Mouse (Mus musculus) limb, embryonic 14.5 days (tissue): ENCODE data around the gene Htra3. TPM values are rescaled to one million over a fixed set of nuclear protein-coding genes. Genes with fewer than 3 reads are reported as not detected.

Source experiments
- ATAC-seq: fragments of 200-750 bp; cut with Nextera tagmentation; 2 replicates; pipeline ENCODE4 v1.8.0; 2017; ENCODE audit warnings: low read depth, moderate number of reproducible peaks, moderate TSS enrichment; ENCODE audit not compliant: low FRiP score
- DNase-seq: peaks from one replicate; pipeline ENCODE4 v3.0.0-alpha.2; 2015; ENCODE audit warnings: low spot score
- H3K27ac ChIP-seq: fragments of 300-500 bp; sonication (generic); replicated peaks from 2 replicates; pipeline ENCODE4 v1.5.1; 2014; ENCODE audit warnings: low read depth, mild to moderate bottlenecking, low read length, moderate library complexity, mixed read lengths
- H3K27me3 ChIP-seq: fragments of 300-500 bp; sonication (generic); 2 replicates; pipeline ENCODE4 v1.6.1; 2014; ENCODE audit warnings: low read length, mixed read lengths; ENCODE audit not compliant: control insufficient read depth, insufficient read depth
- H3K36me3 ChIP-seq: fragments of 300-500 bp; sonication (generic); 2 replicates; pipeline ENCODE4 v1.6.1; 2014; ENCODE audit warnings: mild to moderate bottlenecking, low read length, moderate library complexity, mixed read lengths; ENCODE audit not compliant: control insufficient read depth, insufficient read depth
- H3K4me1 ChIP-seq: fragments of 300-500 bp; sonication (generic); 2 replicates; pipeline ENCODE4 v1.6.1; 2014; ENCODE audit warnings: antibody characterized with exemption, low read length, mixed read lengths; ENCODE audit not compliant: control insufficient read depth, insufficient read depth
- H3K4me2 ChIP-seq: fragments of 300-500 bp; sonication (generic); replicated peaks from 2 replicates; pipeline ENCODE4 v1.6.1; 2014; ENCODE audit warnings: low read depth, mild to moderate bottlenecking, low read length, moderate library complexity; ENCODE audit not compliant: severe bottlenecking
- H3K4me3 ChIP-seq: fragments of 300-500 bp; sonication (generic); replicated peaks from 2 replicates; pipeline ENCODE4 v1.5.1; 2014; ENCODE audit warnings: low read length
- H3K9ac ChIP-seq: fragments of 300-500 bp; sonication (generic); 2 replicates; pipeline ENCODE4 v1.6.1; 2014; ENCODE audit warnings: mild to moderate bottlenecking, low read depth, low read length, moderate library complexity; ENCODE audit not compliant: severe bottlenecking
- H3K9me3 ChIP-seq: fragments of 300-500 bp; sonication (generic); 2 replicates; pipeline ENCODE4 v1.6.1; 2016; ENCODE audit warnings: low read length; ENCODE audit not compliant: control insufficient read depth
- POLR2A ChIP-seq: fragments of 200-500 bp; IDR thresholded peaks from 2 replicates; pipeline ENCODE4 v1.8.0; 2012; ENCODE audit warnings: inconsistent platforms, mild to moderate bottlenecking, moderate library complexity, borderline replicate concordance; ENCODE audit not compliant: insufficient read depth, insufficient read length; ENCODE audit errors: extremely low read depth
- WGBS: fragments of 180-500 bp; shearing (Covaris S2); extraction: QIAGEN DNeasy Blood & Tissue Kit; methylation state at CpG from one replicate; pipeline ENCODE4 v1.1.7; 2014; 5-methylcytosine and 5-hydroxymethylcytosine counted together
- polyA plus RNA-seq, 2 experiments: library from polyadenylated mRNA; depleted of rRNA in 1 of 2; stranded (reverse) in 1 of 2; unstranded in 1 of 2; fragments of >200 nt; fragmentation: Nextera tagmentation in 1 of 2; extraction: Ambion mirVana in 1 of 2; gene quantifications; 2 replicates each; pipeline versions ENCODE4 v1.2.1 to v1.2.3; 2012 to 2014

Gene Htra3
- polyA plus RNA-seq, 2 experiments: 48.8 to 59.2 TPM

DNA sequence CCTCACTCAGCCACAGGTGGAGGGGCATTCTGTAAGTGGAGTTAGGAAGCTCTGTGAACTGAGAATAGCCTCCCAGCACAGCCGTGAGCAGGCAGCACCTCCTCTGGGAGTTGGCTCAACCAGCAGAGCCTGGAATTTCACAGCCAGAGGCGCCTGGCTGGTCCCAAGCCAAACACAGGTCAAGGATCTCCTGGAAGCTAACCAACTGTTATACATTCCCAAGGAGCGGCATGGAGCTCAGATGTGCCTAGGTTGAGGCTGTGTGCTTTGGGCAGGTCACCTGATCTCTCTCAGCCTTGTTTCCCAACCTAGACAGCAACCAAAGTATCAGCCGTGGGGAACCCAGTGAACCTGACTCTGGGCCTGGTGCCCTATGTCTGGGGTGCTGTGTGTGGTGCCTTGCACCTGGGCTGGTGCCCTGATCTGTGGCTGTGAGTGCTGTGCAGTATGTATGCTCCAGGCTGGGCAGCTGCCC lies 5.5 kb downstream of the Htra3 start:
- Histone ChIP-seq H3K4me2 (no peak overlapping the region), H3K4me1 (peaks cover 55% of the 10 kb centered on the region), H3K9me3 (no peaks in the 10 kb centered on the region), H3K27ac (peak overlapping the region; percentile 61; the same call in 1 of the 2 replicates), H3K27me3 (peaks cover 19% of the 10 kb centered on the region; the same call in 1 of the 2 replicates), H3K9ac (no peak overlapping the region), H3K4me3 (no peak overlapping the region), H3K36me3 (no peaks in the 10 kb centered on the region)
- peak; percentile 31 for ATAC-seq
- no peak for TF ChIP-seq POLR2A
- peak; percentile 74 for DNase-seq
- whole genome bisulfite sequencing: 35% methylated on average over 4 of the region's 4 CpGs

DNA sequence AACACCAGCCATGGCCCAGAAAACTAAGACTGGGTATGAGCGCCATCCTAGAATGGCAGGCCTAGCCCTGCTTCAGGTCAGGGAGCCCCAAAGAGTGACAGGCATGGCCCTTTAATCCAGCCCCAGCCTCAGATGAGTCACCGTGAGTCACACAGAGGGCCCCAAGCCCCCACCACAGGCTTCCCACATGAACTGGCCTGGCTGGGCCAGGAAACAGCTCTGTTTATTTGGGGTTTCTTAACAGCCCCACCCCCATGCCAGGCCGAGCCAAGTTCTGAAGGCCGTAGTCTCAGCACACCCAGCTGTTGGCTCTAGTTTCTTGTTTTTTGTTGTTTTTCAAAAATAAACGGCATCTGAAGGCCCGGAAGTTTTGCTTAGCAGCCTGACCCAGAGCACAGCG lies 6.5 kb downstream of the Htra3 start:
- peak; percentile 65 for DNase-seq
- 43% methylated on average over 7 of the region's 7 CpGs for WGBS
- Histone ChIP-seq H3K27ac (peak overlapping the region; percentile 61), H3K4me1 (peaks cover 51% of the 10 kb centered on the region), H3K4me3 (no peak overlapping the region), H3K27me3 (0 out of 2 replicates have a peak, but pooled peaks cover 9% of the 10 kb centered on the region), H3K9ac (no peak overlapping the region), H3K4me2 (no peak overlapping the region), H3K9me3 (no peaks in the 10 kb centered on the region), H3K36me3 (no peaks in the 10 kb centered on the region)
- peak; percentile 48; the same call in 1 of the 2 replicates for ATAC-seq
- TF ChIP-seq POLR2A: no peak

DNA sequence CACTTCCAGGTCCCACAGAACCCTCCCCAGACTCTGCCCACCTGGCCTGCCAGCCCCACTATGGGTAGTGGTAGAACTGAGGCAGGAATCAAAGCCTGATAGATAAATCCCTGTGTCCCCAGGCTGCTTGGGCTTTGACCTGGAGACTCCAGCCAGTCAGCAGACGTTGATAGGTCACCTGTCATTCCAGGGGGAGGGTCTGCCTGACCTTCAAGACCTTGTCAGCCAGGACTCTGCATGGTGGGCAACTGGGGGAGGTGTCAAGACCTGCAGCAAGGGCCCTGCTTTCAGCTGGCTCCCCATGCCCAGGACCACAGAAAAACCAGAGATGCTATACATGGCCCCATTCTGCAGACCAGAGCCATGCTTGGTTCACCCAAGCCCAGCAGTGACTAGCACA lies 7.0 kb downstream of the Htra3 start:
- H3K4me1 ChIP-seq: peaks cover 51% of the 10 kb centered on the region
- no peak overlapping the region for H3K4me3 ChIP-seq
- TF ChIP-seq POLR2A: no peak
- 40% methylated on average over 1 of the region's 1 CpGs for WGBS
- no peak overlapping the region for H3K9ac ChIP-seq
- 0 out of 2 replicates have a peak, but pooled peaks cover 4% of the 10 kb centered on the region for H3K27me3 ChIP-seq
- H3K36me3 ChIP-seq: no peaks in the 10 kb centered on the region
- H3K4me2 ChIP-seq: no peak overlapping the region
- H3K9me3 ChIP-seq: no peaks in the 10 kb centered on the region
- peak overlapping the region; percentile 61 for H3K27ac ChIP-seq
- DNase-seq: no peak
- no peak for ATAC-seq

DNA sequence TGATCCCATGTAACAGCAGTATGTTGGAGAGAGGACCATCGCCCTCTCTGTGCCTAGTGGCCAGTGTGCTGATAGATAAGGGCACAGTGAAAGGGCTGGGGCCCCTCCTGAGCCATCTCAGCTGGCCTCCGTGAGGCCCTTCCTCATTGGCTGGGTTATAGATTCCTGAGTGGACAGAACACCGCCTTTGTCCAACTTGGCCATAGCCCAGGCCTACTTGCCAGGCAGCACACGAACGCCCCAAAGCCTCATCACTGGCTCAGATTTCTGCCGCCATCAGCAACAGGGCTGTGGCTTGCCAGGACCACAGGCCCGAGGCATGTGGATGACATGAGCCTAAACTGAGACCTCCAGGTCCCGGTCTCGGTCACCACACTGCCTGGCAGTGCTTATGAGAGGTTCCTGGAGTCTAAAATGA lies 8.1 kb downstream of the Htra3 start:
- ATAC-seq (no peak), DNase-seq (no peak)
- Histone ChIP-seq H3K9ac (no peak overlapping the region), H3K4me2 (no peak overlapping the region), H3K4me3 (no peak overlapping the region), H3K27ac (0 out of 2 replicates have a peak overlapping the region, but pooled peaks have one; percentile 8), H3K27me3 (no peaks in the 10 kb centered on the region), H3K4me1 (peaks cover 51% of the 10 kb centered on the region), H3K9me3 (no peaks in the 10 kb centered on the region), H3K36me3 (no peaks in the 10 kb centered on the region)
- TF ChIP-seq POLR2A: no peak
- WGBS: 75% methylated on average over 9 of the region's 9 CpGs

DNA sequence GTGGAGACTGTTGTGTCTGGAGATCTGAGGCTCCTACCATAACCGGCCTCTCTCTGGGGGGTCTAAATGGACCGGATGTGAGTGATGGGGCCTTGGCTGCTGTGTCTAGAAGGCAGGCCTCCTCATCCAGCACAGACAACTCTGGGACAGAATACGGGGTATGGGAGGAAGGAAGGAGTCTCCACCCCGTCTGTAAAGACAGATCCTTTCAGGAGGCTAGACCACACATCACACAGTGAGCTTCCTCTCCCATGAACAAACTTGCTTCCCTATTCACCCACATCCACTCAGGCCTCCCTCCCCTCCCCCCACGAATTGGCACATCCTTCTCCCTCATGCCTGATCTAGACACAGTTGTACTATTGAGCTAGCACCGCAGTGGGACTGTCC lies 9.2 kb downstream of the Htra3 start:
- no peak overlapping the region for H3K4me2 ChIP-seq
- H3K27me3 ChIP-seq: no peaks in the 10 kb centered on the region
- DNase-seq (peak; percentile 22), ATAC-seq (no peak)
- peak overlapping the region; percentile 20; the same call in 1 of the 2 replicates for H3K27ac ChIP-seq
- WGBS: 36% methylated on average over 6 of the region's 6 CpGs
- no peak overlapping the region for H3K9ac ChIP-seq
- no peaks in the 10 kb centered on the region for H3K36me3 ChIP-seq
- TF ChIP-seq POLR2A: no peak
- no peak overlapping the region for H3K4me3 ChIP-seq
- no peaks in the 10 kb centered on the region for H3K9me3 ChIP-seq
- H3K4me1 ChIP-seq: peaks cover 46% of the 10 kb centered on the region
